Mouse (Mus musculus): ENCODE measurements around the gene Celf2. TPM values are rescaled to one million over a fixed set of nuclear protein-coding genes. Genes with fewer than 3 reads are reported as not detected.

The Celf2 gene
- polyA plus RNA-seq, 1 experiment, result 39.9 TPM

DNA sequence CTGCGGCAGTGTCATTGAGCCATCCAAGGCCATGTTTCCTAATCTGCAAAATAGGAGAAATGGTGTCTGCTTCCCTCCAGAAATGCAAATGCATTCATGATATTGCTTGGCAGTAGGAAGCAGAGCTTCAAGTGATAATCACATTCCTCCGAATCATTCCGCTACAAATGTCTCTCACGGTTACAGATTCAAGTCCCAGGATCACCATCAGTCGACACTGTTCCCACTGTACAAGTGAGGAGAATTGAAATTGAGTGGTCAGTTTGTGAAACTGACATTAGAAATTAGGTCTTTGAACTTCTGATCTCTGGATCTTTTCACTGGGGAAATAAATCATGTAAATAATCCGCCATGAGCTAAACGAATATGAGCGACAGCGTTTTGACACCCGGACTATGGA lies 596.0 kb downstream of the Celf2 start:
- no peak for DNase-seq (ENCODE audit: low spot score)

DNA sequence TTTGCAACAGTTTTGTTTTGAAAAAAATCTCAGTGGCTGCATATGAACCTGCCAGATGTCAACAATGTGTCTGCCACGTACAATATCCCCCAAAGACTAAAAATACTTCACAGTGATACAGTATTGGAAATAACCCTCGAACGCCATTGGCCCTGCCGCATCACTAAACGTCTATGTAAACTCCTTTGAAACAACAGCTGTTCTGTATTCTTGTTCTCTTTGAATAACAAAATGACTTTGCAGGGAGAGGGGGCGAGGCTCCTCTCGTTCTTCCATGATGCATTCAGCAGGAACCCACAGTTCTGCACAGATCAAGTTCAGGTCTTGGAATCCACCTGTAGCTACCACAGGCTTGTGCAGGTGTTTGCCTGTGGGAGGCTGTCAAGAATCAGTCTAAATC lies 597.4 kb downstream of the Celf2 start:
- DNase-seq (ENCODE audit: low spot score), result no peak

DNA sequence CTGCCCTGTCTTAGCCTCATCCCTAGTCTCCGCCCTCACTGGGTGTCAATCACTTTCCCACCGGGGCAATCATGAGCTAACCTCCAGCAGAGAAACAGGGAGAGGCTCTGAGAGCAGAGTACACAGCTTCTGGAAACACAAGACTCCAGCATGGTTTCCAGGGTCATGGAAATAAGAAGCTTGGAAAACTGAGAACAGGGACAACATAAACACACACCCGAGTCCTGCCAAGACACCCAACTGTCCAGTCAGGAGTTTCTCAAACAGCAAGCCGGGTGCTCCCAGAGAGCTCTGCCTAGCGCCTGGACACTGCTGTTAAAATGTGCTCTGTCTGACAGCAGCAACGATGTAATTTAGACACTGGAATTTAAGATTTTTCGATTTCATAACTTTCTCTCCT lies 599.4 kb downstream of the Celf2 start:
- DNase-seq (ENCODE audit: low spot score), result no peak

DNA sequence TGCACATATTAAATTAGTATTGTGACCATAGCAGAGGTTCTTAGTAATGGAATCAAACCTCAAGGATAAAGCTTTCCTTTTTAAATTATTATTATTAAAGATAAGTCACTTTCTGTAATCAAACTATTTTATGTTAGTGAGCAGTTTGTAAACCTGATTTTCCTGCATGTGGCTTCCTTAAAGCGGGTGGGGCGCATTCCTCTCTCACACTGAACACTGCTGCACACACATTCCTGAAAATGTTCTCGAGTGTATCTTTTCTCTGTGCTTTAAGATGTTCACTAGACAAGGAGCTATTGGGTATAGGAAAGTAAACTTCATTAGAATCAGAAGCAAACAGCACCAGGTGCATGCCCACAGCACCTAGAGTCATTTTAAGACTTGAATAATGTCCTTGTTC lies 605.0 kb downstream of the Celf2 start:
- DNase-seq (ENCODE audit: low spot score), result no peak

DNA sequence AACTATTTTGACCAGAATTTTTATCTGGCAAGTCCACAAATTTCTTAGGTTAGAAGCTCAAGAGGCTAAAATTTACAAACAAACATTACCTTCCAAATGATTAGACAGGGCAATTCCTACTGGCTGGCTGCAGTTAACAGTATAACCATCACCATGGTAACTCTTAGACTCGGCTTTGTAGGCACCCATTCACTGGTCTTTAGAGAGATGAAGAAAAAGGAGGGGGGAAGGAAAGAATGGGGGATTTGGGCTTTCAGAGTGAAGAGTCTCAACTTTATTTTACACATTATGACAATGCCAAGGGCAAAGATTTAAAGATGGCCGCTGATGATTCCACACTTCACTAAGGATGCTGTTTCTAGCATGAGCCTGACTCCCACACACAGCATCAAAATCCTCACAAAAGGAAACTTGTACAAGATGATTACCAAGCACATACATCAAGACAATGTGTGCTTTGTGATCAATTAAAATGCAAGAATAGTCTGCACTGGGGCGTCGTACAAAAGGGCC lies 606.1 kb downstream of the Celf2 start:
- no peak for DNase-seq (ENCODE audit: low spot score)

DNA sequence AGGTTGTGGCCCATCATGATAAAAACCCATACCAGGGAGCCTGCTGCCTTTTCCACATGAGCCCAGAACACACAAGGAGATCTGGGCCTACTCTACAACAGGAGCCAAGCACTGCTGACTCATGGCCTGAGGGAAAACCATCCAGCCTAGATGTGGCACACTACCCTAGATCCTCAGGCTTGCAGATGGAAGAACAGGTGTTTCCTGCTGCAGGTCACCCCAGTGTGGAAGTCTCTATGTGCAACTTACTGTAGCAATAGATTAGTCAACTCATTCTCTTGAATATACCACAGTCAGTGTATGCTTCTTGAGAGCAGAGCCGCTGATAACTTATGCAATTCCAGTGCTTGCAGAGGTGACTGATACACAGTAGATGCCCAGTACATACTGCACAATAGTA lies 612.5 kb downstream of the Celf2 start:
- DNase-seq (ENCODE audit: low spot score), result no peak

DNA sequence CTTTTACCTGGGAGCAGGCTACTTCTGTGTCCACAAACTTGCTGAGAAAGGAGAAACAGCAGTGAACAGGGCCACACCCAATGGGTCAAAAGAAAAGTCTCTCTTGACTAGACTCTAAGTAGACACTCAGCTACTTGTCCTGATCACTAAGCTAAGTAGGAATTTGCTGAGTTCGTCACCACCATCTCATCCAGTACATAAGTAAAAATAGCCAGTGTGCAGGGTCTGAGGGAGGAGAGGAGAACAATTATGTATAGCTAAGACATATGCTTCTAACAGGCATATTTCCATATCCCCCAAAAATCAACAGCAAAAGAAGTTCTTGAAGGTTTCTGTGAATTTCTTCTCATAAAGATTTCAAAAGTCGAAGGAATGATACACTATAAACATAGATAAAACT lies 615.8 kb downstream of the Celf2 start:
- DNase-seq (ENCODE audit: low spot score), result no peak

DNA sequence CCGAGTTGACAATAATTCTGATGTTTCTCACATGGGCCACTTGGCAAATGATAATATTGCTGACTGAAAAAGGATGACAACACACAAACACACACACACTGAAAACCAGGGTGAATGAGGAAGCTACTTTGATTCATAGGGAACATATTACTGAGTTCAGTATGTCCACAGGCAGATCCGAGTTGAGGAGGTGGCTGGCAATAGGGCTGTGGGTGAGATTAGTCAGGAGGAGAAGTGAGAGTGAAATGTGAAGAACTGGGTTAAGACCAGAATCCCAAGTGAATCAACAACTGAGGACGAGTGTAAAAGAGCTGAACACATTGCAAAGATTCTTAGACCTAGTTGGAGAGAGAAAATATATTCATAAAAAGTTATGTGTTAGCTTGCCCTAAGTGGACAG lies 616.3 kb downstream of the Celf2 start:
- no peak for DNase-seq (ENCODE audit: low spot score)

DNA sequence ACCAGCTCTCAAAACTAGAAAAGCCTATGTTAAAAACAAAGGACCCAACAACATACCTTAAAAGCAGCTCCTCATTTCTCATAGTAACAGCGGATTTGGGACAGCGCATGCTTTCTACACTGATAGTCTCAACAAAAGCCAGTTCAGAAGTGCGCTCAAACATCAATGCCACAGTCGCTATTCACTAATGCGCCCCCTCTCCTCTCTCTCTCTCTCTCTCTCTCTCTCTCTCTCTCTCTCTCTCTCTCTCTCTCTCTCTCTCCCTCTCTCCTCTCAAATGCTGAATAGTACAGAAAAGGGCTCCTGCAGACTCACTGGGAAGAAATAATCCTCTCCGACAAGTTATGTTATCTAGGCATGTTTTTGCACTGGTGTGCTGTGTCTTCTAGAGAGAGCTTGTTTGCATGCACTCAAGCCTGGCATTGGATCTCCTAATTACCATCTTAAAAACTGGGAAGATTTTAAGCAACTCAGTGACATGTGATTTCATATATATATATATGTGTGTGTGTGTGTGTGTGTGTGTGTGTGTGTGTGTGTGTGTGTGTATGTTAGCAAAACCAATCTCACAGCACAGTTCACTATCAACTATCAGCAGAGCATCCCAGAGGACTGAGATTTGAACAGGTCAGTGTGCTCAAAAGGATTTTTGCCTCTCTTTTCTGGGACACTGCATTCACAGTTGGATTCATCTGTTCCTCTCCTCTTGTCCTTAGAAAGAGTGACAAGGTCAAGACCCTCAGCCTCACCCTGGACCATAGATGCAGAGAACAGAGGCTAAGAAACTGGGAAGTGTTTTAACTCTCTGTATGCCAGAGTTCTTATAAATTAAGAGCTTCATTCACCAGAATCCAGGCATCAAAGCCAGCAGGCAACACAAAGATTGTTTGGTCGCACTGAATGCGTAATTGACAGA lies 624.3 kb downstream of the Celf2 start:
- no peak for DNase-seq (ENCODE audit: low spot score)

DNA sequence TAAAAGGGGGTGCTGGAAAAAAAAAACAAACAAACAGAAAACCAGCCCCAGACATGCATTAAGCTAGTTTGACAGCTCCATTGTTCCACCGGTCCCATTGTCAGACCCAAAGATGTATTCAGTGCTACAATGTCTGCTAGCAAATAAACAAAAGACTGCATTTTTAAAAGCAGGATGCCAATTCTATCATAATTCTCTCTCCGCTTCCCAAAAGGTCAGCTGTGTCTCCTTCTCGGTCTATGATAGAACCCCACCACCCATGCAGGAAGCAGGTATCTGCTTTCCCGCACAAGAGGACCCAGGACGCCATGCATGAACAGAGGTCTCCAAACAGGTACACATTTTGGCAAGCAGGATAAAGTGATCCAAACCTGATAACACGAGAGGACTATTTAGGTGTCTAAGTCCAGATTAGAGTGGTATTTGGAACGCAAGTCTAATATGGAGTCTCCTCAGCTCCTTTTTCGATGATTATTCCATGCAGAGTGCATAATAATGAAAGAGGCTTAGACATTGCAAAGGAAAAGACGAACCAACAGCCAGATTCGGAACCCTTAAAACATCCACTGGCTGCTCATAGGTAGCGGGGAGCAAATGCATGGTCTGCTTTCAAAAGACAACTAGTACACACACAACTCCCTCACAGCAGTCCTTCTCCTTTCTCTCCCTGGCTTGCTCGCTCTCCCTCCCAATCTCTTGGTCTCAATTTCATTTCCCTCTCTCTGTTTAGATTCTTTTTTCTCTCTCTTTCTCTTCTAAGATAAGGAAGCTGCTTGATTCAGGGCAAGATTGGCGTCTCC lies 625.2 kb downstream of the Celf2 start:
- no peak for DNase-seq (ENCODE audit: low spot score)

DNA sequence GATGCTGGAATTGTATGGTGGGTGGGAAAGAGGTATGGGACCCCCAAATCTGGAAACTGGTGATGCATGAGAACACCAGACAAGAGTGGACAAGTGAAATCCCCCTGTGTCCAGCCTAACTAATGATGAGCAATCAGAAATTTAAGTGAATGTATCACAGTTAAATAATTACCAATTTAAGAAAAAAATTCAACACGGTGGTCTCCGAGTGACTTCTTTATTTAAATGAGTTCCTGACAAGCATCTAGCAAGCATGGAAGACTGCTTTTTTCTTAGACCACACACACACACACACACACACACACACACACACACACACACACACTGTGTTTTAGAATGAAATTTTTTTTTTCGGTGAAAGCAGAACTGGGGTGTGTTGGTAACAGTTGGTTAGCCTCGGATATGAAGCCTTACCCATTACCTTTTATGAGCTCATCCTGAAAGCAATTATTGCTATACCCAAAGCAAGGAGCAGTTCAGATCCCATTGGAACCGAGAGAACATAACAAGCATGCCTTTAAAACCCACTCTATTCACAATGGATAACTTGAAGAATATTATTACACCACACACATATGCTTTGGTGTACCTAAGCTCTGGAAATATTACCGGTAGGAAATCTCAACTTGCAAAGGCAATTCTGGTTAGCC lies 627.0 kb downstream of the Celf2 start:
- DNase-seq (ENCODE audit: low spot score), result no peak

DNA sequence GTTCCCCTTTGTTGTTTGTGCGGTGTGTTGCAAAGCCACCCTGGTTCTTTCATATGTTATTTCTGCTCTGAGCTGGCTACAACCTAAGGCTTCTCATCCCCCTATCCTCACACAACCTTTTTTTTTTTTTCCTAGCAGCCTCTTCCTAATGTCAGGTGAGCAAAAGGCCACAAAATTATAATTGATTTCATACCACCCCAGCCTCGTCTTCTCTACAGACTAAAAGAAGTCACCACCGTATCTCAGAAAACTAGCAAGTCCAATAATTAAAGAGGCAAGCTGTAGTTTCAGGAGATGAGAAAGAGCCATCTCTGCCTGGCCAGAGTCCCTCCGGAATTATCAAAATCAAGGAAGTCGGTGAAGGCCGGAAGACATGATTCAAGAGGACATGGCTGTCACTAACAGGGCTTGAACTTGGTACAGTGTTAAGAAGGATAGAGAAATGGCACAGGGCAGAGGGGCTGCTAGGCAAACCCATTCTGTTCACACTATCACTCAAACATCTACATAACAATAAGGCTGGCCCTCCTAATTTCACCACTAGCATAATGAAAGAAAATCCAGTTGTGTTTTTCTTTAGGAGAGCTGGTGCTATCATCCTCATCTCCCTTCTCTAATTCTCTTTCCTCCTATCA lies 628.3 kb downstream of the Celf2 start:
- no peak for DNase-seq (ENCODE audit: low spot score)

DNA sequence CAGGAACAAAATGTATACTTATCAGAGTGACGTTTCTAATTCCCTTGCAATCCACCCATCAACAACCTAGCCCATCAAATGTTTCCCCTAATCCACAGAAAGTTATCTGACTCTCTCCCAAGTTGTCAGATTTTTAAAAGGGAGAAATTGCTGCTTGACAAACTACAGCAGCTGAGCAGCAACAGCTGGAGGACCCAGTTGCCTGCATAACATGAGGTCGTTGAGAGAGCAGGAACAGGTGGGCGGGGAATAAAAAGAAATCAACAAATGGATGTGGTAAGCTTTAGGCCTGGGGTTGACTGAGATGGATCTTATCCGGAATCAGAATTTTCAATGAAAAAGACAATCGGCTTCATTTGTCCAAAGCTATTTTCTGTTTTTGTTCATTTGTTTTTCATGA lies 632.3 kb downstream of the Celf2 start:
- DNase-seq (ENCODE audit: low spot score), result no peak

DNA sequence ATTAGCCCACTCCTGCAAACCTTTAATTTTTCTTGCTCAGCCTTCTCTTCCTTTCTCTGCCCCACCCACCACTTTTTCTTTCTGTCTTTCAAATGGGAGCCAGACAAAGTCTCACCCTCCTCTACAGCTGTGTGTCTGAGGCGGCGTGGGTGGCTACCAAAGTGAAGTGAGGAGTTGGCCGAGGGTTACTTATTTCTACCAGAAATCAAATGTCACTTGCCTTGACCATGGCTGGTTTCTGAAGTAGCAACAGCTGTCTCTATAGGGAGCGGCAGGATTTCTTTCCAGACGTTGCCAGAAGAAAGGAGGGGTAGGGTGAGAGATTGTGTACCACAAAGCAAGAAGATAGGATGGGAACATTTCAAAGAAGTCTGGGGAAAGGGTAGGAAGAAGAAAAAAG lies 632.8 kb downstream of the Celf2 start:
- no peak for DNase-seq (ENCODE audit: low spot score)

DNA sequence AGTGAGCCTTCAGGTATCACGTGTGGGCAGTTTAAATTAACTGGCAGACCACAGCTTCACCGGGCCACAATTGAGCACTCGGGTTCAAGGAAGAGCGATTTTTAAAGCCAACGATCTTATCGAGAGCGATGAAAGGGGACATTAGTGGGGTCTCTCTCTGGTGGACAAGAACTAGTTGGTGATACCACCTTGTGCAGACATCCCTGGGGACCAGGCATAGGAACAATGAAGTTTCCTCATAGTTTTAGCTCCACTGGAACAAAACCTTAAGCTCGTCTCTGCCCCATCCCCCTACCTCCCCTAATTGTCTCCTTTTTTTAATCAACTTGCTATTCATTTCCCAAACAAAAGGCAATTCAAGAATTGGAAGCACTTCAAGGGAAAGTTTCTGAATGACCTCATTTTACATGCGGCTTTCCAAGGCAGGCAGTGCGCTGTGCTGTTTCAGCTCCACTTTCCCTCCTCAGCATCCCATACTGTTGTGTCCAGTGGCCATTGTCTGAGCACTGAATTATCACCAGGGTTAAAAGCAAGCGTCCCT lies 634.2 kb downstream of the Celf2 start:
- no peak for DNase-seq (ENCODE audit: low spot score)

DNA sequence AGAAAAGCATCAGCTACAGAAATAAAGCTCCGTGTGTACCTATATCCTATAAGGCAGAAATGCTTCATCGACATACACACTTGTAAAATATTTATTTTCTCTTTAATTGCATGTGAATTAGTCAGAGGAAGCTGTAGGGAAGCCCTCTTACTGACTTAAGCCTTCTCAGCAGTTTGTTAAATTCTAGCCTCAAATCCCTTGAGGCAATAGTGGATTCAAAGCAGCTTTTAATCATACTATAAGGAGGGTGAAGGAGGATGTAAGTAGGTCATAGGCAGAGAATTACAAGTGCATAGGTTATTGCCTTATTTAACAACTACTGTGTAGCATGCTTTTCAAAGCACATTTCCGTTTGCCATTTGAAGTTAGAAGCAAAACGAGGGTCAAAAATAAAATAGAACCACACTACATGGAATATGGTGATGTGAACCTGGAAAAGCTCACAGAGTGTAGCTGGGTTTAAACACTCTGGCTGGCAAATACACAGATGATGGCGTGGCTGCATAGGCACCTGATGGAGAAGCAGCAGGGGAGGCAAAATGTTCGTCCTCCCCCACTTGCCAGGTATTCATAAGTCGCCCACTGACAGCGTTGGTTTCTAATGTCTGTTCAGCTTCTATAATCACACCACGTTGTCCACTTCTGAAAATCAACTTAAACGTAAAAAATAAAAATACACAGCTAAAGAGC lies 635.0 kb downstream of the Celf2 start:
- DNase-seq (ENCODE audit: low spot score), result no peak

DNA sequence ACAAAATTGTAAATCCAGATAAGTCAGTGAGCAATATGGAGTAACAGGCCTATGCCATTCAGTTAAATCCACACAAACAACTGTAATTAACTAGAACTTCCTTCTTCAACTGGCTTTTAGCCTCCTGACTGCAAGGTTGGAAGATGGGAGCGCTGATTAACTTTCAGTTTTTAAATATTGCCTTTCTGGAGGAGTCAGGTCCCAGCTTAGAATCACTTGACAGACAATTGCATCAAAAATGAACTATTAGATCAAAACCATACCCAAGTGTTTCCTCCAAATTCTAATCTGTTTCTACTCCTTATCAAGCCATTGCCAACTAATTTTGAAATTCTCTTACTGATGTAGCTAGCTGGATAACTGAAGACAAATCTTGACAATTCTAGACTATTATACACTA lies 635.7 kb downstream of the Celf2 start:
- DNase-seq (ENCODE audit: low spot score), result no peak

DNA sequence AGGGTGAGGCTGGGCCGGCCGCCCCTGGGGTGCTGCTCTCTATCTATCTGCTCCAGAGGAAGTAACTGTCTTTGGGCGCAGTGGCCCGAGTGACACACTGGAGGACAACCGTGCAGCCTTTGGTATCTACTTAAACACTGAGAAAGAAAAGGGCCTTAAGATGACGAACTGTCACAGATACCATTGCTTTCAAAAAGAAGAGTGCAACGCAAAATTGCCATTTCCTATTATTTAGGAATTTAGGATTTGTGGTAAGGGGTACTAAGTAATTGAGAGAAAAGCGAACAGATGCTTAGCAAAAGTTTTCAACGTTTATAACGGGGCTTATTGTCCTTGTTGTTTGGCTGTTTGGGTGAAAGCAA lies 636.5 kb downstream of the Celf2 start:
- DNase-seq (ENCODE audit: low spot score), result no peak

DNA sequence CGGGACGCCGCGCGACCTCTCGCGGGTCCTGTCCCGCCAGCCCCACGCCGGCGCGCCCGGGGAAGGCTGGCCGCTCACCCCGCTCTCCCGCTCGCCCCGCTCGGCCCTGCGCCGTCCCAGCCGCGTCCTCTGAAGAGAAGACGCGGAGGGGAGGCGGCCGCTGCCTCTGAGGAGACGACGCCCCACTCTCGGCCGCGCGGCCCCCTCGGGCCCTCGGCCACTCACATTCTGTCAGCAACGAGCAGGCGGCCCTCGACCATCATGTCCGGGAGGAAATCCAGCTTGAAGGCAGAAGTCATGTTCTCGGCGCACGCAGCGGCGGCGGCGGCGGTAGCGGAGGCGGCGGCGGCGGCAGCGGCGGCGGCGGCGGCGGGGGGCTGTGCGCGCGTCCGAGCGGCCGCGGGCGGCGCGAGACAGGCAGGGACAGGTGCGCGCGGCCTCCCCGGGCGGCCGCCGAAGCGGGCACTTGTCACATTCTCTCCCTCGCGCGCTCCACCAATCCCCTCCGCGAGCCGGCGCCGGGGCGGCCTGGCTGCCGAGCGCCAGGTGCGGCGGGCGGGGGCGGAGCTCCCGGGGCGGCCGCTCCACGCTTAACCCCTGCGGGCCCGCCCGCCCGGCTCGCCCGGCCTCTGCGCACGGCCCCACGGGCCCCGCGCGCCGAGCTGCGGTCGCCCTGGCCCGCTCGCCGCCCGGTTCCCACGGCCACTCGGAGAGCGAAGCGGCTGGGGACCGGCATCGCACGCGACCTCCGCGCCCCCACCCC lies 637.1 kb downstream of the Celf2 start:
- peak; percentile 71 for DNase-seq (ENCODE audit: low spot score)
